Mouse (Mus musculus): Measurements from ENCODE around the gene 4921504E06Rik.

GRCm38 (mm10) chr2:19448042-19448700, 105.5 kb downstream of the 4921504E06Rik start:
- TF ChIP-seq CTCF (IDR thresholded peaks at IDR 0.05; ENCODE audit: low read depth) = peak; percentile 37
- no peak for TF ChIP-seq EP300 (IDR thresholded peaks at IDR 0.05; ENCODE audit: low read depth)

Data from heart, postnatal 0 days (tissue).